Mouse (Mus musculus) ES-E14 (cell line): ENCODE measurements at regions not wholly inside any gene's neighbourhood (a gene's known extent, or its start where the extent isn't known, plus 50 kb on each side); places are given as distances from the start of the nearest gene placed in this dataset.

Experiments used
- CHD2 ChIP-seq: IDR thresholded peaks from 2 replicates; pipeline ENCODE4 v1.6.1; 2014; ENCODE audit warnings: mild to moderate bottlenecking, low read depth, low read length, inconsistent platforms
- HCFC1 ChIP-seq: IDR thresholded peaks from 2 replicates; pipeline ENCODE4 v1.6.1; 2012; ENCODE audit warnings: low read length, inconsistent platforms, borderline replicate concordance; ENCODE audit not compliant: insufficient read depth
- MAFK ChIP-seq: IDR thresholded peaks from 2 replicates; pipeline ENCODE4 v1.6.1; 2014; ENCODE audit warnings: mild to moderate bottlenecking, low read depth, low read length, inconsistent platforms; ENCODE audit not compliant: insufficient read depth
- ZC3H11A ChIP-seq: IDR thresholded peaks from 2 replicates; pipeline ENCODE4 v1.6.1; 2012; ENCODE audit warnings: low read depth, mild to moderate bottlenecking, inconsistent platforms, low read length, borderline replicate concordance
- ZNF384 ChIP-seq: IDR thresholded peaks from 2 replicates; pipeline ENCODE4 v1.6.1; 2012; ENCODE audit warnings: low read depth, low read length, inconsistent platforms

- TF ChIP-seq ZC3H11A = no peak
- no peak for TF ChIP-seq HCFC1
- no peak for TF ChIP-seq ZNF384
- TF ChIP-seq MAFK = no peak
- no peak for TF ChIP-seq CHD2
Measured at GRCm38 (mm10) chr13:97669366-97669765, 91.1 kb downstream of the Gm10260 start.
